Mouse (Mus musculus) intestine, embryonic 16.5 days (tissue): ENCODE results near the gene Hs3st3b1. TPM values are rescaled to one million over a fixed set of nuclear protein-coding genes. Genes with fewer than 3 reads are reported as not detected.

ENCODE experiments used
- ATAC-seq: fragments of 200-750 bp; cut with Nextera tagmentation; 2 replicates; pipeline ENCODE4 v1.8.0; 2017; ENCODE audit warnings: moderate TSS enrichment, moderate library complexity
- H3K27ac ChIP-seq: fragments of 300-500 bp; sonication (generic); 2 replicates; pipeline ENCODE4 v1.5.1; 2014; ENCODE audit warnings: mild to moderate bottlenecking, low read length
- H3K27me3 ChIP-seq: fragments of 300-500 bp; sonication (generic); replicated peaks from 2 replicates; pipeline ENCODE4 v1.6.1; 2014; ENCODE audit warnings: low read length, control low read depth, mixed read lengths; ENCODE audit not compliant: control insufficient read depth, insufficient read depth
- H3K36me3 ChIP-seq: fragments of 300-500 bp; sonication (generic); 2 replicates; pipeline ENCODE4 v1.6.1; 2014; ENCODE audit warnings: low read length, control low read depth; ENCODE audit not compliant: control insufficient read depth, insufficient read depth
- H3K4me1 ChIP-seq: fragments of 300-500 bp; sonication (generic); 2 replicates; pipeline ENCODE4 v1.6.1; 2014; ENCODE audit warnings: low read length, control low read depth, mixed read lengths; ENCODE audit not compliant: control insufficient read depth, insufficient read depth
- H3K4me2 ChIP-seq: fragments of 300-500 bp; sonication (generic); 2 replicates; pipeline ENCODE4 v1.6.1; 2014; ENCODE audit warnings: low read depth, low read length, control low read depth
- H3K4me3 ChIP-seq: fragments of 300-500 bp; sonication (generic); 2 replicates; pipeline ENCODE4 v1.5.1; 2014; ENCODE audit warnings: mild to moderate bottlenecking, low read length
- H3K9ac ChIP-seq: fragments of 300-500 bp; sonication (generic); 2 replicates; pipeline ENCODE4 v1.6.1; 2014; ENCODE audit warnings: low read depth, low read length
- H3K9me3 ChIP-seq: fragments of 300-500 bp; sonication (generic); 2 replicates; pipeline ENCODE4 v1.6.1; 2016; ENCODE audit warnings: low read length, control low read depth; ENCODE audit not compliant: control insufficient read depth
- whole genome bisulfite sequencing: fragments of 180-500 bp; shearing (Covaris S2); extraction: QIAGEN DNeasy Blood & Tissue Kit; methylation state at CpG from one replicate; pipeline ENCODE4 v1.1.7; 2014; 5-methylcytosine and 5-hydroxymethylcytosine counted together
- polyA plus RNA-seq: library from polyadenylated mRNA; unstranded; fragments of >200 nt; fragmentation: Nextera tagmentation; extraction: Ambion mirVana; gene quantifications from 2 replicates; pipeline ENCODE4 v1.2.1, GENCODE M21; 2015

The Hs3st3b1 gene
- polyA plus RNA-seq, 1 experiment from 2014 or later = 5.2 TPM

GRCm38 (mm10) chr11:63861982-63862381 lies 60.1 kb downstream of the Hs3st3b1 start:
- Histone ChIP-seq H3K27ac (no peak overlapping the region), H3K4me3 (no peak overlapping the region), H3K9ac (no peak overlapping the region), H3K27me3 (no peaks in the 10 kb centered on the region), H3K9me3 (no peaks in the 10 kb centered on the region), H3K4me2 (no peak overlapping the region), H3K4me1 (0 out of 2 replicates have a peak, but pooled peaks cover 3% of the 10 kb centered on the region), H3K36me3 (no peaks in the 10 kb centered on the region)
- ATAC-seq = no peak
- WGBS = 40% methylated on average over 1 of the region's 1 CpGs

- no peaks in the 10 kb centered on the region for H3K36me3 ChIP-seq
- H3K4me3 ChIP-seq = no peak overlapping the region
- no peak overlapping the region for H3K27ac ChIP-seq
- no peak overlapping the region for H3K9ac ChIP-seq
- H3K4me1 ChIP-seq = no peaks in the 10 kb centered on the region
- 76% methylated on average over 6 of the region's 6 CpGs for WGBS
- H3K9me3 ChIP-seq = no peaks in the 10 kb centered on the region
- H3K4me2 ChIP-seq = no peak overlapping the region
- ATAC-seq = no peak
- H3K27me3 ChIP-seq = no peaks in the 10 kb centered on the region
These were observed 70.9 kb downstream of the Hs3st3b1 start for GRCm38 (mm10) chr11:63851041-63851730.

- 75% methylated on average over 4 of the region's 4 CpGs for WGBS
- no peaks in the 10 kb centered on the region for H3K4me1 ChIP-seq
- no peak overlapping the region for H3K4me2 ChIP-seq
- ATAC-seq = no peak
- no peaks in the 10 kb centered on the region for H3K27me3 ChIP-seq
- no peaks in the 10 kb centered on the region for H3K9me3 ChIP-seq
- no peak overlapping the region for H3K4me3 ChIP-seq
- H3K36me3 ChIP-seq = no peaks in the 10 kb centered on the region
- no peak overlapping the region for H3K9ac ChIP-seq
- no peak overlapping the region for H3K27ac ChIP-seq
These were observed 71.8 kb downstream of the Hs3st3b1 start for GRCm38 (mm10) chr11:63850261-63850660.

GRCm38 (mm10) chr11:63845379-63845778 lies 76.7 kb downstream of the Hs3st3b1 start:
- no peak overlapping the region for H3K4me2 ChIP-seq
- no peak overlapping the region for H3K4me3 ChIP-seq
- no peak for ATAC-seq
- H3K4me1 ChIP-seq = no peaks in the 10 kb centered on the region
- H3K27me3 ChIP-seq = no peaks in the 10 kb centered on the region
- no CpG with 5 or more reads among the region's 6 CpGs for WGBS
- no peaks in the 10 kb centered on the region for H3K36me3 ChIP-seq
- no peak overlapping the region for H3K27ac ChIP-seq
- H3K9ac ChIP-seq = no peak overlapping the region
- H3K9me3 ChIP-seq = no peaks in the 10 kb centered on the region

GRCm38 (mm10) chr11:63844701-63845100 lies 77.4 kb downstream of the Hs3st3b1 start:
- no peak overlapping the region for H3K4me3 ChIP-seq
- WGBS = 51% methylated on average over 8 of the region's 8 CpGs

GRCm38 (mm10) chr11:63837526-63837925 lies 84.6 kb downstream of the Hs3st3b1 start:
- H3K9me3 ChIP-seq = no peaks in the 10 kb centered on the region
- H3K27ac ChIP-seq = no peak overlapping the region
- H3K4me2 ChIP-seq = no peak overlapping the region
- no peak overlapping the region for H3K4me3 ChIP-seq
- H3K27me3 ChIP-seq = no peaks in the 10 kb centered on the region
- H3K36me3 ChIP-seq = no peaks in the 10 kb centered on the region
- 43% methylated on average over 13 of the region's 13 CpGs for WGBS
- ATAC-seq = no peak
- no peaks in the 10 kb centered on the region for H3K4me1 ChIP-seq
- H3K9ac ChIP-seq = no peak overlapping the region

More at GRCm38 (mm10) chr11:63844701-63845100, 77.4 kb downstream of the Hs3st3b1 start:
- Histone ChIP-seq H3K9me3 (no peaks in the 10 kb centered on the region), H3K4me1 (no peaks in the 10 kb centered on the region), H3K27ac (no peak overlapping the region), H3K36me3 (no peaks in the 10 kb centered on the region), H3K9ac (no peak overlapping the region), H3K4me2 (no peak overlapping the region), H3K27me3 (no peaks in the 10 kb centered on the region)
- no peak for ATAC-seq

Other genes starting within 250 kb of the Hs3st3b1 start
- gene Cox10, start 157.2 kb upstream of the Hs3st3b1 start, polyA plus RNA-seq = 30.4 and 32.4 TPM in 2 replicates